Mouse (Mus musculus) MEL (cell line): ENCODE data around the gene Bap1. TPM values are rescaled to one million over a fixed set of nuclear protein-coding genes. Genes with fewer than 3 reads are reported as not detected.

Experiments
- DNase-seq: peaks from one replicate; pipeline ENCODE4 v3.0.0; 2011; ENCODE audit warnings: low read depth, low spot score
- H3K27ac ChIP-seq: 2 replicates; pipeline ENCODE4 v1.5.1; 2012; ENCODE audit warnings: low read depth, mild to moderate bottlenecking, control low read depth, low read length, moderate library complexity; ENCODE audit not compliant: control insufficient read depth
- H3K27me3 ChIP-seq, 2 experiments: fragments of 150-350 bp in 1 of 2; sonication (generic) in 1 of 2; 2 replicates each; pipeline ENCODE4 v1.6.1; 2012; ENCODE audit warnings: low read length in 2 of 2, mild to moderate bottlenecking in 2 of 2, improper control_type of control experiment in 1 of 2, moderate library complexity in 1 of 2; ENCODE audit not compliant: insufficient read depth in 2 of 2, control insufficient read depth in 1 of 2
- H3K36me3 ChIP-seq, 2 experiments: 2 replicates each; pipeline ENCODE4 v1.6.1; 2012 to 2014; ENCODE audit warnings: low read length in 2 of 2, improper control_type of control experiment in 1 of 2, inconsistent platforms in 1 of 2, mild to moderate bottlenecking in 1 of 2; ENCODE audit not compliant: insufficient read depth in 2 of 2, control insufficient read depth in 1 of 2
- H3K4me1 ChIP-seq, 2 experiments: fragments of 150-350 bp in 1 of 2; sonication (generic) in 1 of 2; 2 replicates each; pipeline ENCODE4 v1.6.1; 2012; ENCODE audit warnings: low read length in 2 of 2, improper control_type of control experiment in 1 of 2, mild to moderate bottlenecking in 1 of 2; ENCODE audit not compliant: insufficient read depth in 2 of 2, control insufficient read depth in 1 of 2
- H3K4me3 ChIP-seq, 2 experiments: fragments of 150-350 bp in 1 of 2; sonication (generic) in 1 of 2; 2 replicates each; pipeline ENCODE4 v1.5.1; 2012; ENCODE audit warnings: low read depth in 2 of 2, low read length in 2 of 2, mild to moderate bottlenecking in 2 of 2, moderate library complexity in 2 of 2, control low read depth in 1 of 2, improper control_type of control experiment in 1 of 2; ENCODE audit not compliant: control insufficient read depth in 1 of 2, insufficient read depth in 1 of 2
- H3K79me2 ChIP-seq: 2 replicates; pipeline ENCODE4 v1.6.1; 2012; ENCODE audit warnings: mild to moderate bottlenecking, low read length, moderate library complexity; ENCODE audit not compliant: control insufficient read depth, poor library complexity, insufficient read depth
- H3K9ac ChIP-seq: 2 replicates; pipeline ENCODE4 v1.6.1; 2012; ENCODE audit warnings: low read depth, mild to moderate bottlenecking, control low read depth, low read length, moderate library complexity; ENCODE audit not compliant: control insufficient read depth, poor library complexity, severe bottlenecking
- H3K9me3 ChIP-seq: fragments of 150-350 bp; sonication (generic); replicated peaks from 2 replicates; pipeline ENCODE4 v1.6.1; 2012; ENCODE audit warnings: mild to moderate bottlenecking, low read length, improper control_type of control experiment, moderate library complexity; ENCODE audit not compliant: insufficient read depth
- CHD1 ChIP-seq: IDR thresholded peaks from 2 replicates; pipeline ENCODE4 v1.6.1; 2012; ENCODE audit warnings: low read depth, mild to moderate bottlenecking, inconsistent platforms, low read length, improper control_type of control experiment
- CTCF ChIP-seq, 3 experiments: IDR thresholded peaks in 2 of 3; conservative IDR thresholded peaks in 1 of 3; 2 replicates each; pipeline ENCODE4 v1.5.1; 2011 to 2012; ENCODE audit warnings: low read length in 3 of 3, low read depth in 2 of 3, mild to moderate bottlenecking in 2 of 3, improper control_type of control experiment in 1 of 3, inconsistent platforms in 1 of 3, mixed read lengths in 1 of 3, moderate library complexity in 1 of 3; ENCODE audit not compliant: control insufficient read depth in 1 of 3, insufficient read depth in 1 of 3, poor library complexity in 1 of 3, severe bottlenecking in 1 of 3
- E2F4 ChIP-seq: IDR thresholded peaks from 2 replicates; pipeline ENCODE4 v1.6.1; 2011; ENCODE audit warnings: low read depth, low read length, improper control_type of control experiment, borderline replicate concordance
- ELF1 ChIP-seq: IDR thresholded peaks from 2 replicates; pipeline ENCODE4 v1.6.1; 2014; ENCODE audit warnings: low read depth, mild to moderate bottlenecking, inconsistent platforms, low read length, improper control_type of control experiment, moderate library complexity
- ETS1 ChIP-seq: IDR thresholded peaks from 2 replicates; pipeline ENCODE4 v1.6.1; 2012; ENCODE audit warnings: low read depth, mild to moderate bottlenecking, inconsistent platforms, low read length, improper control_type of control experiment, moderate library complexity
- GABPA ChIP-seq: IDR thresholded peaks from 2 replicates; pipeline ENCODE4 v1.6.1; 2012; ENCODE audit warnings: low read depth, mild to moderate bottlenecking, inconsistent platforms, low read length, improper control_type of control experiment, moderate library complexity
- GATA1 ChIP-seq: IDR thresholded peaks from 2 replicates; pipeline ENCODE4 v1.6.1; 2011; ENCODE audit warnings: low read depth, low read length, improper control_type of control experiment
- HCFC1 ChIP-seq: IDR thresholded peaks from 2 replicates; pipeline ENCODE4 v1.6.1; 2012; ENCODE audit warnings: low read depth, mild to moderate bottlenecking, inconsistent platforms, low read length, improper control_type of control experiment, moderate library complexity
- JUND ChIP-seq: IDR thresholded peaks from 2 replicates; pipeline ENCODE4 v1.6.1; 2011; ENCODE audit warnings: low read depth, mild to moderate bottlenecking, improper control_type of control experiment, low read length
- KAT2A ChIP-seq: conservative IDR thresholded peaks from 2 replicates; pipeline ENCODE4 v1.6.1; 2012; ENCODE audit warnings: low read depth, low read length, improper control_type of control experiment, inconsistent platforms
- MAFK ChIP-seq: IDR thresholded peaks from 2 replicates; pipeline ENCODE4 v1.6.1; 2011; ENCODE audit warnings: low read depth, mild to moderate bottlenecking, low read length, improper control_type of control experiment, borderline replicate concordance
- MAX ChIP-seq: IDR thresholded peaks from 2 replicates; pipeline ENCODE4 v1.6.1; 2011; ENCODE audit warnings: low read length, improper control_type of control experiment
- MAZ ChIP-seq: IDR thresholded peaks from 2 replicates; pipeline ENCODE4 v1.6.1; 2012; ENCODE audit warnings: low read depth, mild to moderate bottlenecking, inconsistent platforms, low read length, improper control_type of control experiment
- MEF2A ChIP-seq: IDR thresholded peaks from 2 replicates; pipeline ENCODE4 v1.6.1; 2014; ENCODE audit warnings: low read depth, mild to moderate bottlenecking, inconsistent platforms, low read length, improper control_type of control experiment; ENCODE audit not compliant: poor library complexity, insufficient replicate concordance, severe bottlenecking; ENCODE audit errors: extremely low read depth
- MXI1 ChIP-seq: IDR thresholded peaks from 2 replicates; pipeline ENCODE4 v1.6.1; 2011; ENCODE audit warnings: mild to moderate bottlenecking, low read depth, low read length, improper control_type of control experiment
- MYB ChIP-seq: IDR thresholded peaks from 2 replicates; pipeline ENCODE4 v1.6.1; 2011; ENCODE audit warnings: mild to moderate bottlenecking, low read depth, low read length, improper control_type of control experiment
- MYC ChIP-seq: IDR thresholded peaks from 2 replicates; pipeline ENCODE4 v1.6.1; 2011; ENCODE audit warnings: low read depth, mild to moderate bottlenecking, low read length, improper control_type of control experiment, moderate library complexity
- NELFE ChIP-seq: IDR thresholded peaks from 2 replicates; pipeline ENCODE4 v1.6.1; 2011; ENCODE audit warnings: low read depth, low read length, improper control_type of control experiment
- NRF1 ChIP-seq: IDR thresholded peaks from 2 replicates; pipeline ENCODE4 v1.6.1; 2014; ENCODE audit warnings: low read depth, mild to moderate bottlenecking, inconsistent platforms, low read length, improper control_type of control experiment, moderate library complexity; ENCODE audit not compliant: poor library complexity, insufficient read depth, severe bottlenecking
- POLR2A ChIP-seq, 2 experiments: IDR thresholded peaks; 2 replicates each; pipeline ENCODE4 v1.6.1; 2011 to 2012; ENCODE audit warnings: low read length in 2 of 2, mild to moderate bottlenecking in 2 of 2, control low read depth in 1 of 2, improper control_type of control experiment in 1 of 2, low read depth in 1 of 2, moderate library complexity in 1 of 2; ENCODE audit not compliant: control insufficient read depth in 1 of 2, insufficient read depth in 1 of 2, poor library complexity in 1 of 2
- POLR2AphosphoS2 ChIP-seq: IDR thresholded peaks from 2 replicates; pipeline ENCODE4 v1.6.1; 2011; ENCODE audit warnings: low read length, improper control_type of control experiment
- POLR2AphosphoS5 ChIP-seq: IDR thresholded peaks from 2 replicates; pipeline ENCODE4 v1.6.1; 2012; ENCODE audit warnings: low read depth, borderline replicate concordance, mild to moderate bottlenecking, inconsistent platforms, low read length, moderate library complexity, mixed read lengths
- RCOR1 ChIP-seq: IDR thresholded peaks from 2 replicates; pipeline ENCODE4 v1.6.1; 2012; ENCODE audit warnings: low read depth, mild to moderate bottlenecking, inconsistent platforms, low read length, improper control_type of control experiment
- SIN3A ChIP-seq: IDR thresholded peaks from 2 replicates; pipeline ENCODE4 v1.6.1; 2012; ENCODE audit warnings: low read length, improper control_type of control experiment, inconsistent platforms
- TAL1 ChIP-seq: IDR thresholded peaks from 2 replicates; pipeline ENCODE4 v1.6.1; 2012; ENCODE audit warnings: mild to moderate bottlenecking, inconsistent platforms, low read length, moderate library complexity, mixed read lengths
- TBP ChIP-seq: IDR thresholded peaks from 2 replicates; pipeline ENCODE4 v1.8.0; 2011; ENCODE audit warnings: low read depth, low read length, improper control_type of control experiment
- TCF12 ChIP-seq: IDR thresholded peaks from 2 replicates; pipeline ENCODE4 v1.6.1; 2014; ENCODE audit warnings: low read depth, mild to moderate bottlenecking, inconsistent platforms, low read length, improper control_type of control experiment, moderate library complexity
- UBTF ChIP-seq: IDR thresholded peaks from 2 replicates; pipeline ENCODE4 v1.6.1; 2012; ENCODE audit warnings: low read depth, mild to moderate bottlenecking, inconsistent platforms, low read length, improper control_type of control experiment, moderate library complexity, borderline replicate concordance; ENCODE audit not compliant: insufficient read depth
- USF1 ChIP-seq: IDR thresholded peaks from 2 replicates; pipeline ENCODE4 v1.6.1; 2014; ENCODE audit warnings: low read depth, mild to moderate bottlenecking, inconsistent platforms, low read length, improper control_type of control experiment, moderate library complexity
- USF2 ChIP-seq, 2 experiments: IDR thresholded peaks; 2 replicates each; pipeline ENCODE4 v1.6.1; 2011 to 2012; ENCODE audit warnings: improper control_type of control experiment in 2 of 2, low read length in 2 of 2, borderline replicate concordance in 1 of 2, inconsistent platforms in 1 of 2, low read depth in 1 of 2, mild to moderate bottlenecking in 1 of 2; ENCODE audit not compliant: insufficient read depth in 1 of 2
- ZC3H11A ChIP-seq: IDR thresholded peaks from 2 replicates; pipeline ENCODE4 v1.6.1; 2012; ENCODE audit warnings: low read depth, mild to moderate bottlenecking, inconsistent platforms, low read length, improper control_type of control experiment
- ZMIZ1 ChIP-seq: IDR thresholded peaks from 2 replicates; pipeline ENCODE4 v1.6.1; 2012; ENCODE audit warnings: low read depth, mild to moderate bottlenecking, inconsistent platforms, low read length, improper control_type of control experiment, moderate library complexity
- ZNF384 ChIP-seq: IDR thresholded peaks from 2 replicates; pipeline ENCODE4 v1.6.1; 2012; ENCODE audit warnings: low read depth, mild to moderate bottlenecking, inconsistent platforms, low read length, improper control_type of control experiment
- polyA plus RNA-seq, 2 experiments: library from polyadenylated mRNA; stranded (reverse) in 1 of 2; unstranded in 1 of 2; fragments of >175 nt in 1 of 2; fragments of >200 nt in 1 of 2; gene quantifications; 2 replicates each; pipeline versions ENCODE4 v1.2.1 to v1.2.4; 2012; ENCODE audit warnings: low replicate concordance in 2 of 2, low read depth in 1 of 2; ENCODE audit not compliant: insufficient read length in 2 of 2, insufficient read depth in 1 of 2, missing spikeins in 1 of 2
- total RNA-seq: library from RNA; depleted of rRNA; stranded (reverse); fragments of 300-350 nt; gene quantifications from 2 replicates; pipeline ENCODE4 v1.2.3, GENCODE M21; 2012

Bap1 gene
- total and polyA plus RNA-seq, 3 experiments: 85.4 to 177 (median 112) TPM

- Histone ChIP-seq H3K79me2 (peaks cover 20% of the 10 kb centered on the region), H3K9ac (peak overlapping the region; percentile 99), H3K27me3 (no peaks in the 10 kb centered on the region), H3K9me3 (no peaks in the 10 kb centered on the region), H3K4me3 (peak overlapping the region; percentile 76 to 99), H3K4me1 (peaks cover 3 to 14% of the 10 kb centered on the region in 2 experiments; a peak in 3 of 4 replicates), H3K27ac (peak overlapping the region; percentile 97), H3K36me3 (peaks cover 3 to 13% of the 10 kb centered on the region in 2 experiments; a peak in 3 of 4 replicates)
- TF ChIP-seq MAZ (no peak), MAX (no peak), ZC3H11A (no peak), MAFK (0 out of 2 replicates have a peak, but pooled peaks have one; percentile 47), MEF2A (no peak), TAL1 (no peak), POLR2A (IDR thresholded peaks at IDR 0.05; ENCODE audit: control insufficient read depth in 1 of 2, insufficient read depth in 1 of 2, low read depth in 1 of 2, low read length in 2 of 2, poor library complexity in 1 of 2) (no peak; a peak in 1 of 4 replicates), HCFC1 (no peak), KAT2A (0 out of 2 replicates have a peak, but pooled peaks have one; percentile 14), USF1 (no peak), CHD1 (peak; percentile 80; the same call in 1 of the 2 replicates), ZMIZ1 (no peak; the same call in 1 of the 2 replicates), NELFE (no peak; the same call in 1 of the 2 replicates), NRF1 (no peak), MYB (0 out of 2 replicates have a peak, but pooled peaks have one; percentile 22), MXI1 (no peak), TCF12 (no peak), JUND (no peak), E2F4 (no peak), POLR2AphosphoS2 (0 out of 2 replicates have a peak, but pooled peaks have one; percentile 52), ETS1 (0 out of 2 replicates have a peak, but pooled peaks have one; percentile 17), MYC (peak; percentile 59; the same call in 1 of the 2 replicates), TBP (peak; percentile 98), RCOR1 (0 out of 2 replicates have a peak, but pooled peaks have one; percentile 10), CTCF (IDR thresholded peaks at IDR 0.05 in 2 of 3, conservative IDR thresholded peaks at IDR 0.05 in 1 of 3; ENCODE audit: control insufficient read depth in 1 of 3, insufficient read depth in 1 of 3, low read depth in 2 of 3, low read length in 3 of 3, poor library complexity in 1 of 3, severe bottlenecking in 1 of 3) (no peak), SIN3A (peak; percentile 66; the same call in 1 of the 2 replicates), GATA1 (no peak), ELF1 (peak; percentile 38; the same call in 1 of the 2 replicates), USF2 (IDR thresholded peaks at IDR 0.05; ENCODE audit: borderline replicate concordance in 1 of 2, insufficient read depth in 1 of 2, low read depth in 1 of 2, low read length in 2 of 2) (no peak), GABPA (no peak), UBTF (no peak), POLR2AphosphoS5 (no peak), ZNF384 (no peak)
- DNase-seq: peak; percentile 90
Observed at GRCm38 (mm10) chr14:31250222-31251083, 797 bp upstream of the Bap1 start.
